Mouse (Mus musculus): Measurements from ENCODE around the gene Vmn1r179.

DNA sequence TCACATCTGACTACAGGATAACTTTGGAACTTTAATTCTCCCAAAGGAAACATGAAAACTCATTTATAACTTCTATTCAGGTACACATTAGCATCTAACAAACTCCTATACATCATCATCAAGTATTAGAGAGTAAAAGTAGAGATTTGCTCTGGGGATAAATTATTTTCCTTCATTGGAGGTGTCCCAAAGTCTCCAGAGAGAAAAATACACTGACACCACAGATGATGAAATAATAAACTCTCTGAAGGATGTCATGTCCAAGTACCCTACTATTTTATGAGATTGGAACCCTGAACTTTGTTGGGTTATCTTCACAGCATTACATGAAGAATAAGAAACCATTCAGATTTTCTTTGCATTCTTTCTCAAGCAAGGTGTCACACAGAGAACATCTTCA, 23.6 kb downstream of the Vmn1r179 start, which contains the start of gene Vmn1r180:
- no peak for TF ChIP-seq POLR2A (IDR thresholded peaks at IDR 0.05; ENCODE audit: insufficient read depth, low read depth, low read length)
- TF ChIP-seq CTCF (IDR thresholded peaks at IDR 0.05): no peak
- TF ChIP-seq EP300 (IDR thresholded peaks at IDR 0.05; ENCODE audit: insufficient read depth, low read depth, low read length): no peak
